Mouse (Mus musculus) olfactory bulb, adult 2 months (tissue): Measurements from ENCODE around the gene Myl3. TPM values are rescaled to one million over a fixed set of nuclear protein-coding genes. Genes with fewer than 3 reads are reported as not detected.

Experiments used
- H3K27ac ChIP-seq: fragments of 200-500 bp; 2 replicates; pipeline ENCODE4 v1.5.1; 2012; ENCODE audit warnings: low read depth, low read length; ENCODE audit not compliant: insufficient read depth
- H3K4me1 ChIP-seq: fragments of 200-500 bp; 2 replicates; pipeline ENCODE4 v1.6.1; 2012; ENCODE audit warnings: low read length; ENCODE audit not compliant: control insufficient read depth, insufficient read depth
- H3K4me3 ChIP-seq: fragments of 200-500 bp; 2 replicates; pipeline ENCODE4 v1.5.1; 2012; ENCODE audit warnings: mild to moderate bottlenecking, low read depth, low read length, moderate library complexity; ENCODE audit not compliant: insufficient read depth
- CTCF ChIP-seq: fragments of 200-500 bp; IDR thresholded peaks from 2 replicates; pipeline ENCODE4 v1.5.1; 2012; ENCODE audit warnings: low read depth, mild to moderate bottlenecking, low read length, moderate library complexity; ENCODE audit not compliant: insufficient read depth
- POLR2A ChIP-seq: fragments of 200-500 bp; IDR thresholded peaks from 2 replicates; pipeline ENCODE4 v1.6.1; 2012; ENCODE audit warnings: mild to moderate bottlenecking, low read depth, low read length, moderate library complexity; ENCODE audit not compliant: insufficient read depth
- WGBS: fragments of 180-500 bp; shearing (Covaris S2); methylation state at CpG from one replicate; pipeline ENCODE4 v1.1.7; 2018; 5-methylcytosine and 5-hydroxymethylcytosine counted together
- polyA plus RNA-seq: library from polyadenylated mRNA; stranded (reverse); fragments of >200 nt; gene quantifications from 2 replicates; pipeline ENCODE4 v1.2.4, GENCODE M21; 2012; ENCODE audit warnings: low replicate concordance; ENCODE audit not compliant: missing spikeins, insufficient read depth, insufficient read length

Gene Myl3
- polyA plus RNA-seq, 1 experiment: not detected

DNA sequence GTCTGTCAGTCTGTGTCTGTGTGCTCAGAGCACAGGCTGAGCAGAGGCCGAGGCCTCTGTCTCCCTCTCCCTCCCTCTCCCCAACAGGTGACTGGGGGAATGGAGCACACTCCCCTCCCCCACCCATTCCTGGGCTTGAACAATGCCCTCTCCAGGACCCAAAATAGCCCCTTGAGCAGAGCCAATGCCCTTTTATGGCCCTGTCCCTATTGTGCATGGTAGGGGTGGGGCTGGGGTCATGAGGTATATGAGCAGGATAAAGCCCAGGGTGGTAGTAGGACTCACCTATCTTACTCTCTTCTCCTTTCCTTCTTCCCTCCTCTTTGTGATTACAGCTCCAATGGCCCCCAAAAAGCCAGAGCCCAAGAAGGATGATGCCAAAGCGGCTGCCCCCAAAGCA is 21.7 kb downstream of the Myl3 start:
- Histone ChIP-seq H3K4me3 (no peak overlapping the region), H3K27ac (no peak overlapping the region), H3K4me1 (peaks cover 5% of the 10 kb centered on the region; the same call in 1 of the 2 replicates)
- 78% methylated on average over 2 of the region's 2 CpGs for WGBS
- TF ChIP-seq POLR2A (no peak), CTCF (no peak)

DNA sequence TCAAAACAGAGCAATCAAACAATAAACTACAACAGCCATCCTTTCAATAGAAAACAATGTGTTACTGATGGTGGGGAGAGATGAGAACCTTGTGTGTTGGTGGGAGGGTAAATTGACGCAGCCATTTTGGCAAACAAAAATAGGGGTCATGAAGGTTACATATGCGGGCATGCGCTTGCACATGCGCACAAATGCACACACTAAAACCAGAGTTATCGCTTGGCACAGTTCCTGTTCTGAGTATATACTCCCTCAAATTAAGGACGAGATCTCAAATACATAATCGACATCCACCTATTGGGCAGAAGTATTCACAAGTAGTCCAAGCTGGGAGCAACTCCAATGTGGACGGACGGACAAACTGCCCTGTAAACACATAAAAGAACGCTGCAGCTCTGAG is 30.7 kb downstream of the Myl3 start:
- H3K4me1 ChIP-seq: no peaks in the 10 kb centered on the region
- no peak overlapping the region for H3K4me3 ChIP-seq
- 92% methylated on average over 10 of the region's 10 CpGs for WGBS
- TF ChIP-seq CTCF: no peak
- TF ChIP-seq POLR2A: no peak
- H3K27ac ChIP-seq: no peak overlapping the region

DNA sequence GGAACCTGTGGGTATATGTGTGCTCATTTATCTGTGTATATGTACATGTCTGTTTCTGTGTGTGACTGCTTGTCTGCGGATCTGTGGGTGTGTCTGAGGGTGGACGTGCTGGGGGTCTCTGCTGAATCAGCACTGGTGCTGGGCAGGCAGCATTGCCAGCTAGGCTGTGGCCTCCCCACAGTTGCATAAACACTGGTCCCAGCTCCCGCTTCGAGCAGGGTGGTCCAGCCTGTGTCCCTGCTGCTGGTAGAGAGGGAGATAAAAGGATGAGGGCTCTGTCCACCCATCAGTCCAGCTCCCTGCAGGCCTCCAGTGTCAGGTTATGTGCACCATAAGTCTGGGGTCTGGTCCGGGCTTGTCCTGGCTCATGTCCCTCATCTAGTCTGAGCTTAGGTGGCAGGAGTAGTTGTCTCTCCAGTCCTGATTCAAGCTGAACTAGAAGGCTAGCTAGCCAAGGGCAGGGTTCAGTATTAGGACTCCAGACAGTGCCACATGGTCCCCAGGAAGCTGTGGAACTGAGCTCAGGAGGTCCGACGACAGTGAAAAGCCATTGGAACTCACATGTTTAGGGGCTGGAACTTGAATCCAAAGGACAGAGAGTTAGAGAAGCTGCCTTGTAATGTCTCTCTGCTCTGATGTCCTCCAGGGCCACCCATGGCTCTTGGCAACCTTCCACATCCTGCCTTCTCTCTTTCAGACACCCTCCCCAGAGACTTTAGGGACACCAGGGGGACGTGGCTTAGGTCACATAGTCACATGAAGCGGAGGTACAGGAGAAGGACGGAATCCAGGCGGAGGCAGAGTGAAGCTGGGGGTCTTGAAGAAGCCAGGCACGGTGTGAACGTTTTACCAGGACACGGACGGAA is 33.0 kb downstream of the Myl3 start:
- Histone ChIP-seq H3K27ac (no peak overlapping the region), H3K4me1 (no peaks in the 10 kb centered on the region), H3K4me3 (no peak overlapping the region)
- WGBS: 81% methylated on average over 15 of the region's 15 CpGs
- TF ChIP-seq POLR2A (no peak), CTCF (no peak)

DNA sequence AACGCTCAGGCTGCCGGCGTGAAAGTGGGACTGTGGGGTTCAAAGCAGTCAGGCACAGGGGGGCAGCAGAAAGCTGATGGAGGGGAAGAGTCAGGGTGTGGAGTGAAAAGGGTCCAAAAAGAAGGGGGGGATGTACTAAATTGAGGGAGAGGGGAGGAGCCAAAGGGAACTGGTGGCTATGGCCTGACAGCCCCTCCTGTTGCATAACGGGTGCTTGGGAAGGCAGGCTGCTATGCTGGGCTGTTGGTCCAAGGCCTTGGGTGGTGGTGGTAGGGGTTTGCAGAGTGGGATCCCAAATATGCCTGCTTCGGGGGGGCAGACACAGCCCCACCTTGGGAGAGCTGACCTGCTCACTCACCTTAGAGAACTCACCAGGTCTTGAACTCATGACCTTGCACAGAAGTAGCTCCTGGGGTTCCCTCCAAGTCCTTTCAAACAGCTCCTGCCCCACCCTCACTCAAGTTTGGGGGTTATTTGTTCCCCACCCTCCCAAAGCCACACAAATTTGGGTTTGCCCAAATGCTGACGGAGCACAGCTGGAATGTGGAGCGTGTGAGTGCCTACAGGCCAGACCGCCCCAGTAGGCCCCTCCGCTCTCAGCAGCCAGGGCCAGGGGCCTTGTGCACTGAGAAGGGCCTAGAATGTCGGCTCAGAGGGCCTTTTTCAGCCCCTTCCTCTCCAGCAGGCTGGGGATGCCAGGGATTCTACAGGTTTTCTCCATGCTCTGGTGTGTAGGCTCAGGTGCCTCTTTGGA is 33.8 kb downstream of the Myl3 start:
- 89% methylated on average over 10 of the region's 10 CpGs for WGBS
- Histone ChIP-seq H3K4me1 (0 out of 2 replicates have a peak, but pooled peaks cover under 1% of the 10 kb centered on the region), H3K4me3 (no peak overlapping the region), H3K27ac (no peak overlapping the region)
- TF ChIP-seq CTCF (no peak), POLR2A (no peak)

DNA sequence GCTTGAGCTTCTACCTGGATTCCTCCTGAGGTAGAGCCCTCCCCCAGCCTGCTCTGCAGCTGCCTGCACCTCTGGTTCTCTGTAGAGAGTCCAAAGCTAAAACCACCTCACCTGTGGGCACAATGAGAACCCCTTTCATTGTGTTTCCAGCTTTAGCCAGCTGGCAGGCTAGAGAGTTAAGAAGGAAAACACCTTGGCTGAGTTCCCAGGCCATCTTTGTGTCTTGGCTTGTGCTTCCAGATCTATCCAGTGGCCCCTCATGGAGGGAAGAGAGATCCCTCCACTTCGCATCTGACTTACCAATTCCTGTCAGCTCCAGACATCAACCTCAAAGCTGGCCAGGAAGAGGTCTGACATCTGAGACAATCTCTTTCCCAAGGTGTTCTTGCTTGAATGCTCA is 36.4 kb downstream of the Myl3 start:
- peaks cover 11% of the 10 kb centered on the region for H3K4me1 ChIP-seq
- WGBS: 66% methylated on average over 1 of the region's 1 CpGs
- TF ChIP-seq POLR2A: no peak
- TF ChIP-seq CTCF: no peak
- no peak overlapping the region for H3K4me3 ChIP-seq
- H3K27ac ChIP-seq: no peak overlapping the region

DNA sequence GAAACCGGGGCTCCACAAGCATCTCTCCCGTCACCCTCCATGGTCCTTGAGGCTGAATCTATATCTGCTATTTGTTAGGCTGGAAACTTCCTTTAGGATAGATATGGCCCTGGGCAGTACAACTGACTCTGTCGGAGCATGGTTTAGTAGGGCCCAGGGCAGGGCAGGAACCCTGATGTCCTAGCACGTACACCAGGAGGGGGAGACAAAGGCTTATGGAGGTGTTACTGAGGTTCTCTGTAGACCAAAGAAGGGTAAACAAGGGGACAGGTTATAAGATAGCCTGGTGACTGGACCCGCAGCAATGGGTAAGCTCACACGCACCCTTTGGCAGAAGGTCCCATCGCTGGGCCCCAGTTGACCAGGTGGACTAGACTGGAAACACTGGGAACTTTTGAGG is 36.9 kb downstream of the Myl3 start:
- H3K27ac ChIP-seq: no peak overlapping the region
- peaks cover 11% of the 10 kb centered on the region for H3K4me1 ChIP-seq
- H3K4me3 ChIP-seq: no peak overlapping the region
- whole genome bisulfite sequencing: 93% methylated on average over 7 of the region's 7 CpGs
- TF ChIP-seq POLR2A (no peak), CTCF (no peak)

DNA sequence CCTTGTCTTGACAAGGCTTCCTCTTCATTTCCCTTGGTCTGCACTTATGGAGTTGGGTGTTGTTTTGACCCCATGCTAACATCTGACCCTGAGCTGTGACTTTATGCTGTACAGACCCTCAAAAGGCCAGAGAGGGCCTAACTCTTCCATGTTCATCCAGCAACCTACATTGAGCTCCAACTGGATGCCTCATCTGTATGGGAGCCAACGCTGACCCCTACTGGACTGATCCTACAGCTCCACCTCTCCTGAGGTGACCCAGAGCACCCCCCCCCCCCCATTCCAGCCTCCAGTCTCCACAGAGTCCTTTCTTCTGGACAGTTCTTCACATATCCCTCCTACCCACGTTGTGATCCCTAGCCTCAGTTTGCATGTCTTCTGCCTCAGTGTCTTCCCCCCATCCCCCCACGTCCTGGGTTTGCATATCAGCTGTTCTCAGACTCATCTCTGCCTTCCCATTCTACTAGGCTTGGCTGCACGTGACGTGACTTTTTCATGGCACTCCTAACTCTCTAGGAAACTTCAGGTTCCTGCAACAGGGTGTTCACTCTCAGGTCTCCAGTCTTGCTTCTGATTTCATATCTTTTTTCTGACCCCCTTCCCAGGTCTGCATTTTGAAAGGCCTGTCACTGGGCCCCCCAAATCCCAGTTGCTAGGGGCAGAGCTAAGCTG is 37.7 kb downstream of the Myl3 start:
- TF ChIP-seq CTCF (no peak), POLR2A (no peak)
- H3K4me1 ChIP-seq: peaks cover 11% of the 10 kb centered on the region
- H3K4me3 ChIP-seq: no peak overlapping the region
- WGBS: 75% methylated on average over 5 of the region's 5 CpGs
- H3K27ac ChIP-seq: no peak overlapping the region

DNA sequence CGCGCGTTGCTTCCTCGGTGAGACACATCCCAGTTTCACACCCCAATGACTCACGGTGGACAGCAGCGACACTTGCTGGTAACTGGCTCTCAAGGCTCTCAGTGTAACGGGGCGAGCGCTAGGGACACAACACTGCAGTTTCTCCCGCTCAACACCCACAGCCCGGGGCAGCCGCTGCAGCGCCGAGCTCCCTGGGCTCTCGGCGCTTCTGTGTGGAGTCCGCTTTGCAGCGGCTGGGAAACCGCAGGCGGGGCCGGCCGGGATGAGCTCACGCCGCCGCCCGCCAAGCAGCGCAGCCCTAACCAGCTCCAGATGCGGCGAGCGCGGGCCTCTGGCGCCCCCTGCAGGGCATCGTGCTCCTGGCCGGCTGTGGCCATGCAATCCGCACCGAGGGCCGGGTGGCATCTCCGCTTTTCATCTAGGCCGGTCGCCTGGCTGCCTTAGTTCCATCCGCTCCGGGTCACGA is 39.6 kb downstream of the Myl3 start:
- peak; percentile 97 for TF ChIP-seq CTCF
- no peak for TF ChIP-seq POLR2A
- no peak overlapping the region for H3K27ac ChIP-seq
- peak overlapping the region; percentile 52 for H3K4me3 ChIP-seq
- WGBS: under 1% methylated on average over 43 of the region's 43 CpGs
- H3K4me1 ChIP-seq: peaks cover 11% of the 10 kb centered on the region

DNA sequence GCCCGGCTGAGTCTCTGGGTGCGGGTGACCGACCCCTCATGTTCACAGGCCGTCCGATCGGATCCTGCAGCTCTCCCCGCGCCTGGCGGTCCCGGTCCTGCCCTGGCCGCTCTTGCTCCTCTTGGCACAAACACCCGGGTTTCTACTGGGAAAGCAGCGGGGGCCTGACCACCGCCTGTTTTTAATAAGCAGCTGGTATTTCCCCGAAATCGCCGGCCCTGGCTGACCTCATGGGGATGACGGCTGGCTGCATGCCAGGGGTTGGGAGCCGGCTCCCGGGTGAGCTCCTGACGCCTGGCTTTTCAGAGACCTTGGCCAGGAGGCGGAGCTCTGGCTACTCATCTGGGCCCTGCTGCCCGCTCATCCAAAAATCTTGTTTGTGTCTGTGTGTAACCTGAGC is 40.1 kb downstream of the Myl3 start:
- Histone ChIP-seq H3K4me3 (peak overlapping the region; percentile 52), H3K4me1 (peaks cover 11% of the 10 kb centered on the region), H3K27ac (no peak overlapping the region)
- TF ChIP-seq CTCF (no peak), POLR2A (no peak)
- 1% methylated on average over 23 of the region's 23 CpGs for WGBS
